Mouse (Mus musculus): ENCODE data around the gene Hnrnpab. TPM values are rescaled to one million over a fixed set of nuclear protein-coding genes. Genes with fewer than 3 reads are reported as not detected.
"Not testable (repeated sequence)": the region's sequence is repeated elsewhere in the genome, so short reads cannot be mapped to it uniquely, and the experiment has no call there.

Hnrnpab gene
- polyA plus RNA-seq, 1 experiment from 2014 or later, result 362 TPM

DNA sequence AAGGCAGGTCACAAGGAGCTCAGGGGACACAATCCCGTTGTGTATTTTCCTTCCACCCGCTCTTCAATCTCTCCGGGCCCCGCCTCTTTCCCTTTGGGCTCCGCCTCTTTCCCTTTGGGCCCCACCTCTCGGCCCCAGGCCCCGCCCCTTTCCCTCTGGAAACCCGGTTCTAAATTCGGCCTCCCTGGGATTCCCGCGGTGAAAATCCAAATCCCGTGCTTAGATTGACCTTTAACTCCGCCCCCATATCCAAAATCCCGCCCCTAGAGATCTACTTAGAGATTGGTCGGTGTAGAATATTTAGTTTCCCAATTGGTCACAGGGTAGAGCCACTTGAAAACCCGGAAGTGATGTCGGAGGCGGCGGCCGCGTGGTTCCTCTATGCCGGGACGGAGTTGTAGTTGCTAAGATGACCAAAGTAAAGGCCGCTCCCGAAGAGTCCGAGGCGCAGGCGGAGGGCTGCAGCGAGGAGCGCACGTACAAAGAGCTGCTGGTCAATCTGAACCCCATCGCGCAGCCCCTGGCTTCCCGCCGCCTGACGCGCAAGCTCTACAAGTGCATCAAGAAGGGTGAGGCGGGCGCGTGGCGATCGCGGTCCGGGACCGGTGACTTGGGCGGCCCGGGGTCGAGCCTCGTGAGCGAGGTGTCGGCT lies 12.9 kb upstream of the Hnrnpab start, which contains the start of gene Nhp2:
Nhp2 (plus strand) TSS at position 327 of the 652 bp plus-strand sequence.
- H3K36me3 ChIP-seq (ENCODE audit: control insufficient read depth, insufficient read depth, low read length), result peaks cover 24% of the 10 kb centered on the region
- H3K27ac ChIP-seq (ENCODE audit: low read depth, low read length), result peak within 1 kb of the TSS; percentile 57; the same call in 1 of the 2 replicates
- peak within 1 kb of the TSS; percentile 90 for H3K4me2 ChIP-seq
- under 1% methylated on average over 51 of the region's 51 CpGs for WGBS (ENCODE audit: insufficient replicate concordance)
- H3K4me3 ChIP-seq (ENCODE audit: low read depth, low read length), result peak within 1 kb of the TSS; percentile 95
- no peaks in the 10 kb centered on the region for H3K27me3 ChIP-seq (ENCODE audit: control insufficient read depth, insufficient read depth, low read length)
- peak within 1 kb of the TSS; percentile 83 for H3K9ac ChIP-seq (ENCODE audit: low read depth, low read length)
- H3K4me1 ChIP-seq (ENCODE audit: control insufficient read depth, insufficient read depth, low read length), result peaks cover 15% of the 10 kb centered on the region; the same call in 1 of the 2 replicates
- no peaks in the 10 kb centered on the region for H3K9me3 ChIP-seq (replicated peaks; ENCODE audit: control insufficient read depth, low read length)
- peak; percentile 87 for ATAC-seq (replicated peaks; ENCODE audit: insufficient number of reproducible peaks, low FRiP score, low TSS enrichment)

DNA sequence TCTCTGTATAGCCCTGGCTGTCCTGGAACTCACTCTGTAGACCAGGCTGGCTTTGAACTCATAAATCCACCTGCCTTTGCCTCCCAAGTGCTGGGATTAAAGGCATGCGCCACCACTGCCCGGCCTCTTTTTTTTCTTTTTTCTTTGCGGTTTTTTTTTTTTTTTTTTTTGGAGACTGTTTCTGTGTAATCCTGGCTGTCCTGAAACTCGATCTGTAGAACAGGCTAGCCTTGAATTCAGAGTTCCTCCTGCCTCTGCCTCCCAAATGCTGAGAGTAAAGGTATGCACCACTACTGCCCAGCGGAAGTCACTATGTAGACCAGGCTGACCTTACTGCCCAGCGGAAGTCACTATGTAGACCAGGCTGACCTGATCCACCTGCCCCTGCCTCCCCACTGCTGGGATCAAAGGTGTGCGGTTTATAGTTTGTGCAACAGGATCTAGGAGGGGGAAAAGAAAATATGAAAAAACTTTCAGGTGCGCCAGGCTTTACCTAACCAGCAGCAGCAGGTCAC lies 12.3 kb upstream of the Hnrnpab start:
- 47% methylated on average over 8 of the region's 8 CpGs for WGBS (ENCODE audit: insufficient replicate concordance)
- peak; percentile 12; the same call in 1 of the 2 replicates for ATAC-seq (replicated peaks; ENCODE audit: insufficient number of reproducible peaks, low FRiP score, low TSS enrichment)
- Histone ChIP-seq H3K27me3 (ENCODE audit: control insufficient read depth, insufficient read depth, low read length) (no peaks in the 10 kb centered on the region), H3K36me3 (ENCODE audit: control insufficient read depth, insufficient read depth, low read length) (peaks cover 18% of the 10 kb centered on the region), H3K4me3 (ENCODE audit: low read depth, low read length) (peak overlapping the region; percentile 95), H3K27ac (ENCODE audit: low read depth, low read length) (no peak overlapping the region), H3K9me3 (replicated peaks; ENCODE audit: control insufficient read depth, low read length) (no peaks in the 10 kb centered on the region), H3K9ac (ENCODE audit: low read depth, low read length) (peak overlapping the region; percentile 59), H3K4me1 (ENCODE audit: control insufficient read depth, insufficient read depth, low read length) (peaks cover 15% of the 10 kb centered on the region; the same call in 1 of the 2 replicates), H3K4me2 (peak overlapping the region; percentile 90)

DNA sequence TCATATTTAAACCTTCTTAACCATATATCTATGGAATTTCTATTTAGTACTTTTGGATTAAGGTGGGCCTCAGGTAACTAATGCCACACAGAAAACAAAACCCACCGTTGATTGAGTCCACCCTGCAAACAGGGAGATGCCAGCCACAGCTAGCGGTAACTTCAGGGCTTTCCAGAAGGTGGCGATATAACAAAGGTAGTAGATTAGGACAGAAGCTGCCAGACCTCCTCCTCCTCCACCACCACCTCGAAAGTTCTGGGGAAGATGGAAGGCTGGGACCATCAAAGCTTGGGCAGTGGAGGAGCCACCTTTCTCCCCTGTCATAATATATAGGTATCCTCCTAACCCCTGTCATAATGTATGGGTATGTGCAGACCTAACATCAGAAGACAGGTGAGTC lies 11.0 kb upstream of the Hnrnpab start:
- Histone ChIP-seq H3K4me3 (ENCODE audit: low read depth, low read length) (no peak overlapping the region), H3K27me3 (ENCODE audit: control insufficient read depth, insufficient read depth, low read length) (no peaks in the 10 kb centered on the region), H3K4me2 (no peak overlapping the region), H3K4me1 (ENCODE audit: control insufficient read depth, insufficient read depth, low read length) (peaks cover 15% of the 10 kb centered on the region; the same call in 1 of the 2 replicates), H3K9me3 (replicated peaks; ENCODE audit: control insufficient read depth, low read length) (no peaks in the 10 kb centered on the region), H3K9ac (ENCODE audit: low read depth, low read length) (no peak overlapping the region), H3K36me3 (ENCODE audit: control insufficient read depth, insufficient read depth, low read length) (peaks cover 7% of the 10 kb centered on the region; the same call in 1 of the 2 replicates), H3K27ac (ENCODE audit: low read depth, low read length) (no peak overlapping the region)
- WGBS (ENCODE audit: insufficient replicate concordance), result 7% methylated on average over 4 of the region's 4 CpGs
- ATAC-seq (replicated peaks; ENCODE audit: insufficient number of reproducible peaks, low FRiP score, low TSS enrichment), result no peak

DNA sequence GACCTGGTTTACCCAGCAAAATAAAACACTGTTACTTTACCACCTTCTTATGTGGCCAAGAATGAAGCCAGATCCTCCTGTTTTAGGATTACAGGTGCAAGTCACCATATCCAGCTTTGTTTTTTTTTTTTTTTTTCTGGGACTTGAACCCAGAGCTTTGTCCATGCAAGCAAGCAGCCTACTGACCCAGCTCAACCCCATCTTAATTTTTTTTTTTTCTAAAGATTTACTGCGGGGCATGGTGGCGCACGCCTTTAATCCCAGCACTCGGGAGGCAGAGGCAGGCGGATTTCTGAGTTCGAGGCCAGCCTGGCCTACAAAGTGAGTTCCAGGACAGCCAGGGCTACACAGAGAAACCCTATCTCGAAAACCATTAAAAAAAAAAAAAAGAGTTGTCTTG lies 9.5 kb upstream of the Hnrnpab start:
- Histone ChIP-seq H3K4me2 (peak overlapping the region; percentile 82), H3K4me3 (ENCODE audit: low read depth, low read length) (peak overlapping the region; percentile 34), H3K9ac (ENCODE audit: low read depth, low read length) (peak overlapping the region; percentile 68), H3K4me1 (ENCODE audit: control insufficient read depth, insufficient read depth, low read length) (peaks cover 12% of the 10 kb centered on the region; the same call in 1 of the 2 replicates)
- not testable (repeated sequence) for H3K9me3 ChIP-seq (replicated peaks; ENCODE audit: control insufficient read depth, low read length); ATAC-seq (replicated peaks; ENCODE audit: insufficient number of reproducible peaks, low FRiP score, low TSS enrichment); H3K27me3 ChIP-seq (ENCODE audit: control insufficient read depth, insufficient read depth, low read length); H3K27ac ChIP-seq (ENCODE audit: low read depth, low read length); H3K36me3 ChIP-seq (ENCODE audit: control insufficient read depth, insufficient read depth, low read length)
- WGBS (ENCODE audit: insufficient replicate concordance), result 93% methylated on average over 7 of the region's 7 CpGs

DNA sequence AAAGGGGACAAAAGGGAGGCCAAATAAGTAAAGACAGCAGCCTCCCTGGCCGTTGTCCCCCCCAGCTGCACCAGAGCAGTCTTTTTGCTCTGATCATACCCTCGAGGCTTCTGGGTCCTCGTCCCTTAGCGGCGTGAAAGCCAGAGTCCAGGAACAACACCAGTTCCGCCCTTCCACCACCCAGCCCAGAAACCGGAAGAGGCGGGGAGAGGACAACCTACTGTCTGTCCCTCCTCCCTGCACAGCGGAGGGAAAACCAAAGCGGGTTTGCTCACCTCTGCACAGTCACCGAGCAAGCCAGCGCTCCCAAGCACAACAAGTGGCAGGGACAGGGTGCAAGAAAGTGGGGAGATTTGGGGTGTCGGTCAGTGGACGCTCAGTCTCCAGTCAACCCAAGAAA lies 9.0 kb upstream of the Hnrnpab start:
- Histone ChIP-seq H3K4me1 (ENCODE audit: control insufficient read depth, insufficient read depth, low read length) (peaks cover 6% of the 10 kb centered on the region; the same call in 1 of the 2 replicates), H3K36me3 (ENCODE audit: control insufficient read depth, insufficient read depth, low read length) (no peaks in the 10 kb centered on the region), H3K4me3 (ENCODE audit: low read depth, low read length) (peak overlapping the region; percentile 34), H3K27ac (ENCODE audit: low read depth, low read length) (peak overlapping the region; percentile 71), H3K27me3 (ENCODE audit: control insufficient read depth, insufficient read depth, low read length) (no peaks in the 10 kb centered on the region), H3K9ac (ENCODE audit: low read depth, low read length) (peak overlapping the region; percentile 68), H3K4me2 (peak overlapping the region; percentile 82), H3K9me3 (replicated peaks; ENCODE audit: control insufficient read depth, low read length) (no peaks in the 10 kb centered on the region)
- peak; percentile 83 for ATAC-seq (replicated peaks; ENCODE audit: insufficient number of reproducible peaks, low FRiP score, low TSS enrichment)
- WGBS (ENCODE audit: insufficient replicate concordance), result 3% methylated on average over 14 of the region's 14 CpGs

DNA sequence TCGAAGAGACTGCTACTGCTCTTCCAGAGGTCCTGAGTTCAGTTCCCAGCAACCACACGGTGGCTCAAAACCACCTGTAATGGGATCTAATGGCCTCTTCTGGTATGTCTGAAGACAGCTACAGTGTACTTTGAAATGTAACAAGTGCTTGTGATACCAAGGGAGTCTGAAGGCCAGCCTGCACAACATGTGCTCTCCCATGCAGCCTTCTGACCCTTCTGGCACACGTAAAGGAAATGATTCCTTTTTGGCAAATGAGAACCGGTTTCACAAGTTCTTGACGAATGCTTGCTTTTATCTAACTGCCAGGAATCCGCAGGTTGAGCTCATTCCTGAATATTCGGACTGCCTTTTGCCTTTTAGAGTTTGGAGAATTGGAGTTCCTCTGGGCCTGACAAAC lies 8.5 kb upstream of the Hnrnpab start:
- Histone ChIP-seq H3K9ac (ENCODE audit: low read depth, low read length) (peak overlapping the region; percentile 68), H3K27ac (ENCODE audit: low read depth, low read length) (peak overlapping the region; percentile 71), H3K4me3 (ENCODE audit: low read depth, low read length) (peak overlapping the region; percentile 34), H3K4me2 (peak overlapping the region; percentile 82), H3K27me3 (ENCODE audit: control insufficient read depth, insufficient read depth, low read length) (no peaks in the 10 kb centered on the region), H3K4me1 (ENCODE audit: control insufficient read depth, insufficient read depth, low read length) (0 out of 2 replicates have a peak, but pooled peaks cover 2% of the 10 kb centered on the region), H3K9me3 (replicated peaks; ENCODE audit: control insufficient read depth, low read length) (no peaks in the 10 kb centered on the region), H3K36me3 (ENCODE audit: control insufficient read depth, insufficient read depth, low read length) (no peaks in the 10 kb centered on the region)
- no peak for ATAC-seq (replicated peaks; ENCODE audit: insufficient number of reproducible peaks, low FRiP score, low TSS enrichment)
- 38% methylated on average over 7 of the region's 7 CpGs for WGBS (ENCODE audit: insufficient replicate concordance)

DNA sequence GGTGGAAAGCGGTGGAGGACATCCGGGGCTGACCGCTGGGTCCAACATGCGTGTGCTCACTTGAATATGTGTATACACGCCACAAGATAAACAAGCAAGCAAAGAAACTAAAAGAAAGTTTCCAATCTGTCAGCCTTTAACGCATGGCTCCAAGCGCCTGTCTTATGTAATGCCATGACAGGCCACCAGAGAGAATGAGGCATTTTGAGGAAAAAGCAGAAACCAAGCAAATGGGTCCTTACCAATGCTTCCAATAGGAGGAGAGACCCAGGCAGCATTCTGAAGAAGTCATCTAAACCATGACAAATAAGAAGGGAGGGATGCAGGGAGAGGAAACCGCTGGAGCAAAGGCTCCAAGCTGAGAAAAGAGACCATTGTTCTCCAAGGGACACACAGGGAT lies 7.6 kb upstream of the Hnrnpab start:
- 71% methylated on average over 8 of the region's 8 CpGs for WGBS (ENCODE audit: insufficient replicate concordance)
- no peak for ATAC-seq (replicated peaks; ENCODE audit: insufficient number of reproducible peaks, low FRiP score, low TSS enrichment)
- Histone ChIP-seq H3K36me3 (ENCODE audit: control insufficient read depth, insufficient read depth, low read length) (no peaks in the 10 kb centered on the region), H3K4me3 (ENCODE audit: low read depth, low read length) (no peak overlapping the region), H3K9me3 (replicated peaks; ENCODE audit: control insufficient read depth, low read length) (no peaks in the 10 kb centered on the region), H3K27ac (ENCODE audit: low read depth, low read length) (no peak overlapping the region), H3K4me2 (no peak overlapping the region), H3K9ac (ENCODE audit: low read depth, low read length) (no peak overlapping the region), H3K4me1 (ENCODE audit: control insufficient read depth, insufficient read depth, low read length) (0 out of 2 replicates have a peak, but pooled peaks cover 2% of the 10 kb centered on the region), H3K27me3 (ENCODE audit: control insufficient read depth, insufficient read depth, low read length) (no peaks in the 10 kb centered on the region)

DNA sequence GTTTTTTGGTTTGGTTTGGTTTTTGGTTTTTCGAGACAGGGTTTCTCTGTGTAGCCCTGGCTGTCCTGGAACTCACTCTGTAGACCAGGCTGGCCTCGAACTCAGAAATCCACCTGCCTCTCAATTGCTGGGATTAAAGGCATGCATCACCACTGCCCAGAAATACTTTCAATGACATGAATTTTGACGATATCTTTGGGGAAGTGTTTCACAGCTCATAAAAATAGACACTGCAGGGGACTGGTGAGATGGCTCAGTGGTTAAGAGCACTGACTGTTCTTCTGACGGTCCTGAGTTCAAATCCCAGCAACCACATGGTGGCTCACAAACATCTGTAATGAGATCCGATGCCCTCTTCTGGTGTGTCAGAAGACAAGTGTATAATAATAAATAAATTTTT lies 3.3 kb upstream of the Hnrnpab start:
- H3K27ac ChIP-seq (ENCODE audit: low read depth, low read length); H3K9ac ChIP-seq (ENCODE audit: low read depth, low read length); H3K27me3 ChIP-seq (ENCODE audit: control insufficient read depth, insufficient read depth, low read length); ATAC-seq (replicated peaks; ENCODE audit: insufficient number of reproducible peaks, low FRiP score, low TSS enrichment); H3K9me3 ChIP-seq (replicated peaks; ENCODE audit: control insufficient read depth, low read length); H3K36me3 ChIP-seq (ENCODE audit: control insufficient read depth, insufficient read depth, low read length); H3K4me2 ChIP-seq; H3K4me3 ChIP-seq (ENCODE audit: low read depth, low read length); H3K4me1 ChIP-seq (ENCODE audit: control insufficient read depth, insufficient read depth, low read length): not testable (repeated sequence)
- WGBS (ENCODE audit: insufficient replicate concordance), result 80% methylated on average over 5 of the region's 5 CpGs
